Mouse (Mus musculus) adrenal gland, adult 18-20 months (tissue): Measurements from ENCODE around the gene Sart1. TPM values are rescaled to one million over a fixed set of nuclear protein-coding genes. Genes with fewer than 3 reads are reported as not detected.

Experiments
- total RNA-seq, 2 experiments: library from RNA; stranded (reverse); gene quantifications; 1 replicate in 1 of 2; 2 replicates in 1 of 2; pipeline ENCODE4 v1.2.3; 2021

The Sart1 gene
- total RNA-seq, 2 experiments from 2014 or later: 79.8 to 85.0 TPM

Other genes starting within 250 kb of the Sart1 start
- 10 to 100 TPM; 15.1 to 20.7 TPM for gene Pacs1, start 115.6 kb downstream of the Sart1 start, total RNA-seq
- gene Sf3b2, start 93.2 kb downstream of the Sart1 start, total RNA-seq: 100 to 1,000 TPM; 139 to 173 TPM
- under 1 TPM; 0.13 to 0.29 TPM for gene Gal3st3, start 90.4 kb downstream of the Sart1 start, total RNA-seq
- not detected for gene Catsper1, start 53.0 kb downstream of the Sart1 start, total RNA-seq
- 1 to 10 TPM; 2.5 to 3.2 TPM for gene Cst6, start 39.1 kb downstream of the Sart1 start, total RNA-seq
- gene Eif1ad, start 22.0 kb downstream of the Sart1 start, total RNA-seq: 10 to 100 TPM; 24.4 to 24.5 TPM
- gene Banf1, start 21.5 kb downstream of the Sart1 start, total RNA-seq: 100 to 1,000 TPM; 127 to 129 TPM
- gene Tsga10ip, start 13.8 kb upstream of the Sart1 start, total RNA-seq: under 1 TPM in 1 of 2 experiments, not detected in 1; 0.96 TPM
- 100 to 1,000 TPM; 266 to 283 TPM for gene Drap1, start 36.3 kb upstream of the Sart1 start, total RNA-seq
- gene AI837181, start 36.4 kb upstream of the Sart1 start, total RNA-seq: 10 to 100 TPM; 46.5 to 47.2 TPM
- 1 to 10 TPM; 1.1 to 4.9 TPM for gene Fosl1, start 58.8 kb upstream of the Sart1 start, total RNA-seq
- gene Ccdc85b, start 69.2 kb upstream of the Sart1 start, total RNA-seq: 1 to 10 TPM; 6.4 TPM
- gene Fibp, start 71.9 kb upstream of the Sart1 start, total RNA-seq: 10 to 100 TPM; 75.0 to 82.0 TPM
- gene Ctsw, start 79.8 kb upstream of the Sart1 start, total RNA-seq: 1 to 10 TPM; 1.0 to 2.1 TPM
- gene Efemp2, start 85.3 kb upstream of the Sart1 start, total RNA-seq: 10 to 100 TPM; 56.9 to 91.1 TPM
- 10 to 100 TPM; 25.1 to 35.8 TPM for gene Mus81, start 99.7 kb upstream of the Sart1 start, total RNA-seq
- 100 to 1,000 TPM; 689 to 693 TPM for gene Cfl1, start 101.8 kb upstream of the Sart1 start, total RNA-seq
- 1 to 10 TPM; 1.7 to 2.2 TPM for gene 1700020D05Rik, start 115.1 kb upstream of the Sart1 start, total RNA-seq
- 10 to 100 TPM; 12.3 to 12.4 TPM for gene Snx32, start 121.8 kb upstream of the Sart1 start, total RNA-seq
- gene Ovol1, start 171.9 kb upstream of the Sart1 start, total RNA-seq: not detected
- 1 to 10 TPM; 6.5 to 9.9 TPM for gene Ap5b1, start 179.3 kb upstream of the Sart1 start, total RNA-seq
- 100 to 1,000 TPM; 108 to 113 TPM for gene Rnaseh2c, start 213.2 kb upstream of the Sart1 start, total RNA-seq
- 10 to 100 TPM; 67.8 to 69.3 TPM for gene Kat5, start 221.5 kb upstream of the Sart1 start, total RNA-seq
- gene Rela, start 248.8 kb upstream of the Sart1 start, total RNA-seq: 10 to 100 TPM; 79.6 to 90.2 TPM